Mouse (Mus musculus): ENCODE measurements around the gene Fcgr2b. TPM values are rescaled to one million over a fixed set of nuclear protein-coding genes. Genes with fewer than 3 reads are reported as not detected.
"Not testable (repeated sequence)": the region's sequence is repeated elsewhere in the genome, so short reads cannot be mapped to it uniquely, and the experiment has no call there.

Gene Fcgr2b
- polyA plus RNA-seq, 1 experiment from 2014 or later: not detected

DNA sequence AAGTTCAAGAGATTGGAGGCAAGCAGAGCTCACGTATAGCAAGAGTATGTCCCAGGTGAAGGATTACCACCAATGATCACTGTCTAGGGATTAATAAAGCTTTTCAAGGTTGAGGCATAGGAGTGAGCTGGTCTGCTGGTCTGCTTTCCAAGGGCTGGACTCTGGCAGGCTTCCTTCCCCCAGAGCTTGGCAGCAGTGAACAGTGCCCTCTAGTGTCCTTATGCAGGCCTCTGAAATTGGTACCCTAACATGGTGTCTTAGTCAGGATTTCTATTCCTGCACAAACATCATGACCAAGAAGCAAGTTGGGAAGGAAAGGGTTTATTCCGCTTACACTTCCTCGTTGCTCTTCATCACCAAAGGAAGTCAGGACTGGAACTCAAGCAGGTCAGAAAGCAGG is 20.4 kb upstream of the Fcgr2b start:
- peak; percentile 59 for DNase-seq (ENCODE audit: low spot score)
- no peaks in the 10 kb centered on the region for H3K9me3 ChIP-seq
- no peaks in the 10 kb centered on the region for H3K36me3 ChIP-seq (replicated peaks)
- H3K4me3 ChIP-seq: no peak overlapping the region
- H3K27me3 ChIP-seq (replicated peaks; ENCODE audit: low read depth, poor library complexity, severe bottlenecking): no peaks in the 10 kb centered on the region
- WGBS: 45% methylated on average over 3 of the region's 3 CpGs
- no peaks in the 10 kb centered on the region; the same call in 1 of the 2 replicates for H3K4me1 ChIP-seq
- H3K27ac ChIP-seq (replicated peaks): no peak overlapping the region

DNA sequence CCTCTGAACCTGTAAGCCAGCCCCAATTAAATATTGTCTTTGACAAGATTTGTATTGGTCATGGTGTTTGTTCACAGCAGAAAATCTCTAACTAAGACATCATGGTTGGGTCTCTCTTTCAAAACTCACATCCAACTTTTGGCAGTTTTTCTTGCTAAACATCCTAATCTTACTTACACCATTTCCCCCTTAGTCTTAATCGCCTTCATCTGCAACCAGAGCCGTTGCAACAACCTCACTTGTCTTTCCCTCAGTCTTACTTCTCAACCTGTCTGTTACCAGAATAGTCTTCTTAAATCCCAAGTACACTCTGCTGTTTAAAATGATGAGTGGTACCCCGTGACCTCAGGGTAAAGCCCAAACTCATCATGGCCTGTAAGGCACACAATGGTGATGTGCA is 19.7 kb upstream of the Fcgr2b start:
- Histone ChIP-seq H3K27me3 (replicated peaks; ENCODE audit: low read depth, poor library complexity, severe bottlenecking) (no peaks in the 10 kb centered on the region), H3K4me1 (no peaks in the 10 kb centered on the region; the same call in 1 of the 2 replicates), H3K4me3 (no peak overlapping the region), H3K27ac (replicated peaks) (no peak overlapping the region), H3K36me3 (replicated peaks) (no peaks in the 10 kb centered on the region), H3K9me3 (no peaks in the 10 kb centered on the region)
- no peak for DNase-seq (ENCODE audit: low spot score)
- 74% methylated on average over 3 of the region's 3 CpGs for whole genome bisulfite sequencing

- Histone ChIP-seq H3K4me3 (no peak overlapping the region), H3K27me3 (replicated peaks; ENCODE audit: low read depth, poor library complexity, severe bottlenecking) (0 out of 2 replicates have a peak, but pooled peaks cover 8% of the 10 kb centered on the region), H3K9me3 (no peaks in the 10 kb centered on the region), H3K36me3 (replicated peaks) (no peaks in the 10 kb centered on the region), H3K27ac (replicated peaks) (no peak overlapping the region), H3K4me1 (no peaks in the 10 kb centered on the region)
- DNase-seq (ENCODE audit: low spot score): peak; percentile 12
- 77% methylated on average over 5 of the region's 5 CpGs for WGBS
Observed at GRCm38 (mm10) chr1:170992550-170992949, 16.2 kb upstream of the Fcgr2b start.

GRCm38 (mm10) chr1:170989656-170990055 is 13.3 kb upstream of the Fcgr2b start:
- no peaks in the 10 kb centered on the region for H3K4me1 ChIP-seq
- H3K9me3 ChIP-seq: no peaks in the 10 kb centered on the region
- no peak overlapping the region for H3K4me3 ChIP-seq
- WGBS: 75% methylated on average over 9 of the region's 9 CpGs
- no peak for DNase-seq (ENCODE audit: low spot score)
- H3K36me3 ChIP-seq (replicated peaks): no peaks in the 10 kb centered on the region
- H3K27me3 ChIP-seq (replicated peaks; ENCODE audit: low read depth, poor library complexity, severe bottlenecking): 0 out of 2 replicates have a peak, but pooled peaks cover 8% of the 10 kb centered on the region
- no peak overlapping the region for H3K27ac ChIP-seq (replicated peaks)

GRCm38 (mm10) chr1:170985861-170986260 is 9.5 kb upstream of the Fcgr2b start:
- Histone ChIP-seq H3K4me1 (no peaks in the 10 kb centered on the region), H3K27ac (replicated peaks) (no peak overlapping the region), H3K9me3 (no peaks in the 10 kb centered on the region), H3K36me3 (replicated peaks) (no peaks in the 10 kb centered on the region), H3K27me3 (replicated peaks; ENCODE audit: low read depth, poor library complexity, severe bottlenecking) (0 out of 2 replicates have a peak, but pooled peaks cover 8% of the 10 kb centered on the region), H3K4me3 (no peak overlapping the region)
- 89% methylated on average over 5 of the region's 5 CpGs for WGBS
- DNase-seq (ENCODE audit: low spot score): no peak

- 0 out of 2 replicates have a peak, but pooled peaks cover 6% of the 10 kb centered on the region for H3K27me3 ChIP-seq (replicated peaks; ENCODE audit: low read depth, poor library complexity, severe bottlenecking)
- H3K36me3 ChIP-seq (replicated peaks): no peaks in the 10 kb centered on the region
- 88% methylated on average over 3 of the region's 3 CpGs for WGBS
- DNase-seq (ENCODE audit: low spot score): no peak
- no peaks in the 10 kb centered on the region for H3K4me1 ChIP-seq
- H3K9me3 ChIP-seq: no peaks in the 10 kb centered on the region
- H3K4me3 ChIP-seq: no peak overlapping the region
- no peak overlapping the region for H3K27ac ChIP-seq (replicated peaks)
Observed at GRCm38 (mm10) chr1:170985092-170985491, 8.7 kb upstream of the Fcgr2b start.

GRCm38 (mm10) chr1:170983066-170983465 is 6.7 kb upstream of the Fcgr2b start:
- no peaks in the 10 kb centered on the region for H3K36me3 ChIP-seq (replicated peaks)
- H3K4me3 ChIP-seq: no peak overlapping the region
- no peak overlapping the region for H3K27ac ChIP-seq (replicated peaks)
- H3K27me3 ChIP-seq (replicated peaks; ENCODE audit: low read depth, poor library complexity, severe bottlenecking): no peaks in the 10 kb centered on the region
- H3K4me1 ChIP-seq: no peaks in the 10 kb centered on the region
- no peak for DNase-seq (ENCODE audit: low spot score)
- no peaks in the 10 kb centered on the region for H3K9me3 ChIP-seq
- 78% methylated on average over 4 of the region's 4 CpGs for WGBS

DNA sequence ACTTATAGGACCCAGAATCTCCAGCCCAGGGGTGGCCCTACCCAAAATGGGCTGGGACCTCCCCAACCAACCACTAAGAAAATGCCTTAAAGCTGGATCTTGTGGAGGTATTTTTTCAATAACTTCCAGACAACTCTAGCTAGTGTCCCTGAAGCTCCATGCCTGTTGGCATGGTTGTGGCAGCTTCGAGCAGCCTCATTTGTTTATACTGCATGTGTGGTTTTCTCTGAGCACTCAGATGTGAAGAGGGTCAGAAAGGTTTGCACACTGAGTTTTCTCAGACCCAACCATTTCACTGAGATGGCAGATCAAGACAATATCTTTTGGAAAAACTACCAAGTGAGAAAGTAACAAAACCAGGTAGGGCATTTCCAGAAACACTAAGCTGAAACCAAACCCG is 6.0 kb upstream of the Fcgr2b start:
- H3K27me3 ChIP-seq (replicated peaks; ENCODE audit: low read depth, poor library complexity, severe bottlenecking): no peaks in the 10 kb centered on the region
- 87% methylated on average over 2 of the region's 2 CpGs for WGBS
- H3K4me3 ChIP-seq: no peak overlapping the region
- H3K9me3 ChIP-seq: no peaks in the 10 kb centered on the region
- H3K4me1 ChIP-seq: no peaks in the 10 kb centered on the region
- H3K36me3 ChIP-seq (replicated peaks): no peaks in the 10 kb centered on the region
- no peak for DNase-seq (ENCODE audit: low spot score)
- no peak overlapping the region for H3K27ac ChIP-seq (replicated peaks)

GRCm38 (mm10) chr1:170981679-170982078 is 5.3 kb upstream of the Fcgr2b start:
- not testable (repeated sequence) for H3K4me1 ChIP-seq; H3K27me3 ChIP-seq (replicated peaks; ENCODE audit: low read depth, poor library complexity, severe bottlenecking); H3K36me3 ChIP-seq (replicated peaks); H3K9me3 ChIP-seq; H3K27ac ChIP-seq (replicated peaks); DNase-seq (ENCODE audit: low spot score); H3K4me3 ChIP-seq
- 63% methylated on average over 1 of the region's 1 CpGs for WGBS

- Histone ChIP-seq H3K27me3 (replicated peaks; ENCODE audit: low read depth, poor library complexity, severe bottlenecking) (no peaks in the 10 kb centered on the region), H3K27ac (replicated peaks) (no peak overlapping the region), H3K9me3 (no peaks in the 10 kb centered on the region), H3K36me3 (replicated peaks) (no peaks in the 10 kb centered on the region), H3K4me3 (no peak overlapping the region), H3K4me1 (no peaks in the 10 kb centered on the region)
- no peak for DNase-seq (ENCODE audit: low spot score)
- WGBS: 79% methylated on average over 4 of the region's 4 CpGs
Observed at GRCm38 (mm10) chr1:170978601-170979000, 2.3 kb upstream of the Fcgr2b start.

DNA sequence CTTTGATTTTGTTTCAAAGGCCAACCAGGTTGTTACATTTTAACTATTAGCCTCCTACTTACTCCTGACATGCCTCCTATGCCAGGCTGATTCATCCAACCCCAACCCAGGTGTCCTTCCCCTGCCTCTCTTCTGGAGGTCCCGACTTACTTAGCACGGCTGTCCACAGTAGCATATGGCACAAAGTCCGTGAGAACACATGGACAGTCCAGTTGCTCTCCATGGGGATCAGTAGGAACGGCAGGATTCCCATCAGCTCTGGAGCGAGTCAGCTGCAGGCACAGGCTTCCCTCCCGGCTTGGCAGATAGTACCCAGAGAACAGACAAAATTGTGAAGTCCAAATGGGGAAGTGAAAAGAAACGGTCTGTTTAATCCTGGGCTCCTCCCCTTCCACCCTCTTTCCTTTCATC is 591 bp downstream of the Fcgr2b start:
- no peaks in the 10 kb centered on the region for H3K27me3 ChIP-seq (replicated peaks; ENCODE audit: low read depth, poor library complexity, severe bottlenecking)
- DNase-seq (ENCODE audit: low spot score): no peak
- WGBS: 77% methylated on average over 7 of the region's 7 CpGs
- H3K9me3 ChIP-seq: no peaks in the 10 kb centered on the region
- H3K27ac ChIP-seq (replicated peaks): no peak overlapping the region
- H3K36me3 ChIP-seq (replicated peaks): no peaks in the 10 kb centered on the region
- H3K4me3 ChIP-seq: no peak overlapping the region
- H3K4me1 ChIP-seq: no peaks in the 10 kb centered on the region

- not testable (repeated sequence) for H3K27ac ChIP-seq (replicated peaks); H3K27me3 ChIP-seq (replicated peaks; ENCODE audit: low read depth, poor library complexity, severe bottlenecking); H3K4me3 ChIP-seq; H3K4me1 ChIP-seq; H3K9me3 ChIP-seq; H3K36me3 ChIP-seq (replicated peaks); DNase-seq (ENCODE audit: low spot score)
- WGBS: 83% methylated on average over 2 of the region's 2 CpGs
Observed at GRCm38 (mm10) chr1:170975350-170975749, 997 bp downstream of the Fcgr2b start.

- no peak overlapping the region for H3K4me3 ChIP-seq
- no peaks in the 10 kb centered on the region for H3K9me3 ChIP-seq
- no peaks in the 10 kb centered on the region for H3K36me3 ChIP-seq (replicated peaks)
- H3K4me1 ChIP-seq: no peaks in the 10 kb centered on the region
- no peaks in the 10 kb centered on the region for H3K27me3 ChIP-seq (replicated peaks; ENCODE audit: low read depth, poor library complexity, severe bottlenecking)
- WGBS: 96% methylated on average over 2 of the region's 2 CpGs
- no peak overlapping the region for H3K27ac ChIP-seq (replicated peaks)
- no peak for DNase-seq (ENCODE audit: low spot score)
Observed at GRCm38 (mm10) chr1:170974736-170975135, 1.6 kb downstream of the Fcgr2b start.

DNA sequence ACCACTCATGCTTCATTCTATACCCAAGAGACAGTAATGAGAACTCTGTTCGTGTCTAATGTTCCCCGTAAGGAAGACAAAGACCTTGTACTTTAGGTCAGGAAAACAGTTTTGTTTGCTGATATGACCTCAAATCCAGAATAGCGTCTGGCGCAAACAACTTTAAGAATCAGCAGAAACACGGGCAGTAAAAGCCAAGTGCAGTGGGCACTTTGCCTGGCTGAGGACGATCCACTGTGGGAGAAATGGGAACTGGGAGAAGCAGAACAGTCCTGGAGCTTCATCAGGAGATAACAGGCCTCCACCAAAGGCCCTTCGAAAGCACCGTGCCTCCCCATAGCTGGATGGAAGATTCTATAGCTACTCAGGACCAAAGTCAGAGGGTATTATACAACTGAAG is 2.2 kb downstream of the Fcgr2b start:
- H3K9me3 ChIP-seq: no peaks in the 10 kb centered on the region
- no peak overlapping the region for H3K27ac ChIP-seq (replicated peaks)
- WGBS: 90% methylated on average over 8 of the region's 8 CpGs
- H3K4me1 ChIP-seq: no peaks in the 10 kb centered on the region
- H3K27me3 ChIP-seq (replicated peaks; ENCODE audit: low read depth, poor library complexity, severe bottlenecking): no peaks in the 10 kb centered on the region
- DNase-seq (ENCODE audit: low spot score): no peak
- H3K4me3 ChIP-seq: no peak overlapping the region
- no peaks in the 10 kb centered on the region for H3K36me3 ChIP-seq (replicated peaks)
